Mouse (Mus musculus) embryonic facial prominence, embryonic 14.5 days (tissue): ENCODE data around the gene Olfr305. TPM values are rescaled to one million over a fixed set of nuclear protein-coding genes. Genes with fewer than 3 reads are reported as not detected.
"Not testable (repeated sequence)": the region's sequence is repeated elsewhere in the genome, so short reads cannot be mapped to it uniquely, and the experiment has no call there.

ENCODE experiments used
- ATAC-seq: fragments of 200-750 bp; cut with Nextera tagmentation; 2 replicates; pipeline ENCODE4 v1.8.0; 2017; ENCODE audit warnings: low read depth, moderate number of reproducible peaks, moderate TSS enrichment
- DNase-seq: peaks from one replicate; pipeline ENCODE4 v3.0.0-alpha.2; 2015; ENCODE audit warnings: low spot score
- H3K27ac ChIP-seq: fragments of 300-500 bp; sonication (generic); replicated peaks from 2 replicates; pipeline ENCODE4 v1.5.1; 2014; ENCODE audit warnings: low read depth, mild to moderate bottlenecking, low read length, moderate library complexity
- H3K27me3 ChIP-seq: fragments of 300-500 bp; sonication (generic); replicated peaks from 2 replicates; pipeline ENCODE4 v1.6.1; 2014; ENCODE audit warnings: low read length; ENCODE audit not compliant: control insufficient read depth, insufficient read depth
- H3K36me3 ChIP-seq: fragments of 300-500 bp; sonication (generic); 2 replicates; pipeline ENCODE4 v1.6.1; 2014; ENCODE audit warnings: low read length, mixed read lengths; ENCODE audit not compliant: control insufficient read depth, insufficient read depth
- H3K4me1 ChIP-seq: fragments of 300-500 bp; sonication (generic); 2 replicates; pipeline ENCODE4 v1.6.1; 2014; ENCODE audit warnings: antibody characterized with exemption, low read length; ENCODE audit not compliant: control insufficient read depth, insufficient read depth
- H3K4me2 ChIP-seq: fragments of 300-500 bp; sonication (generic); 2 replicates; pipeline ENCODE4 v1.6.1; 2014; ENCODE audit warnings: low read depth, mild to moderate bottlenecking, low read length, moderate library complexity, mixed read lengths
- H3K4me3 ChIP-seq: fragments of 300-500 bp; sonication (generic); 2 replicates; pipeline ENCODE4 v1.5.1; 2014; ENCODE audit warnings: low read depth, mild to moderate bottlenecking, low read length
- H3K9ac ChIP-seq: fragments of 300-500 bp; sonication (generic); 2 replicates; pipeline ENCODE4 v1.6.1; 2014; ENCODE audit warnings: low read depth, mild to moderate bottlenecking, low read length, moderate library complexity, mixed read lengths
- H3K9me3 ChIP-seq: fragments of 300-500 bp; sonication (generic); 2 replicates; pipeline ENCODE4 v1.6.1; 2016; ENCODE audit warnings: low read length; ENCODE audit not compliant: control insufficient read depth
- WGBS: fragments of 180-500 bp; shearing (Covaris S2); extraction: QIAGEN DNeasy Blood & Tissue Kit; methylation state at CpG from one replicate; pipeline ENCODE4 v1.1.7; 2014; 5-methylcytosine and 5-hydroxymethylcytosine counted together
- polyA plus RNA-seq: library from polyadenylated mRNA; unstranded; fragments of >200 nt; fragmentation: Nextera tagmentation; extraction: Ambion mirVana; gene quantifications from 2 replicates; pipeline ENCODE4 v1.2.1, GENCODE M21; 2014

Gene Olfr305
- polyA plus RNA-seq: not detected in 2 replicates

GRCm38 (mm10) chr7:86366828-86367227, at the start of gene Olfr305:
Gene Olfr305, minus strand, starts transcription at chr7:86366928.
- Histone ChIP-seq H3K4me2 (no peak within 1 kb of the TSS), H3K4me1 (no peaks in the 10 kb centered on the region), H3K27me3 (no peaks in the 10 kb centered on the region), H3K9ac (no peak within 1 kb of the TSS), H3K27ac (no peak within 1 kb of the TSS), H3K36me3 (no peaks in the 10 kb centered on the region), H3K4me3 (no peak within 1 kb of the TSS), H3K9me3 (no peaks in the 10 kb centered on the region)
- ATAC-seq: no peak
- WGBS: 78% methylated on average over 1 of the region's 1 CpGs
- no peak for DNase-seq

- H3K27ac ChIP-seq: no peak within 1 kb of the TSS
- H3K27me3 ChIP-seq: no peaks in the 10 kb centered on the region
- no peak for ATAC-seq
- WGBS: 84% methylated on average over 2 of the region's 2 CpGs
- no peaks in the 10 kb centered on the region for H3K36me3 ChIP-seq
- no peaks in the 10 kb centered on the region for H3K9me3 ChIP-seq
- H3K4me2 ChIP-seq: no peak within 1 kb of the TSS
- no peak within 1 kb of the TSS for H3K9ac ChIP-seq
- H3K4me3 ChIP-seq: no peak within 1 kb of the TSS
- no peak for DNase-seq
- H3K4me1 ChIP-seq: no peaks in the 10 kb centered on the region
These were observed 36.8 kb upstream of the Olfr305 start, which contains the start of gene Olfr301 for GRCm38 (mm10) chr7:86403546-86403945. Gene Olfr301, plus strand, starts transcription at chr7:86403846.

- H3K9me3 ChIP-seq: no peaks in the 10 kb centered on the region
- no peaks in the 10 kb centered on the region for H3K36me3 ChIP-seq
- H3K27me3 ChIP-seq: no peaks in the 10 kb centered on the region
- DNase-seq (no peak), ATAC-seq (no peak)
- H3K27ac ChIP-seq: no peak within 1 kb of the TSS
- no peak within 1 kb of the TSS for H3K4me3 ChIP-seq
- H3K4me2 ChIP-seq: no peak within 1 kb of the TSS
- no peaks in the 10 kb centered on the region for H3K4me1 ChIP-seq
- no peak within 1 kb of the TSS for H3K9ac ChIP-seq
These were observed 31.0 kb upstream of the Olfr305 start, which contains the start of gene Olfr303 for GRCm38 (mm10) chr7:86397689-86398088. Gene Olfr303, minus strand, starts transcription at chr7:86397789.

- WGBS: 60% methylated on average over 1 of the region's 1 CpGs
- H3K27me3 ChIP-seq: no peaks in the 10 kb centered on the region
- H3K4me3 ChIP-seq: no peak within 1 kb of the TSS
- no peaks in the 10 kb centered on the region for H3K9me3 ChIP-seq
- no peak within 1 kb of the TSS for H3K27ac ChIP-seq
- no peak within 1 kb of the TSS for H3K9ac ChIP-seq
- ATAC-seq (no peak), DNase-seq (no peak)
- H3K4me2 ChIP-seq: no peak within 1 kb of the TSS
- no peaks in the 10 kb centered on the region for H3K4me1 ChIP-seq
- no peaks in the 10 kb centered on the region for H3K36me3 ChIP-seq
These were observed 19.8 kb upstream of the Olfr305 start, which contains the start of gene Olfr304 for GRCm38 (mm10) chr7:86386558-86386957. Gene Olfr304, minus strand, starts transcription at chr7:86386658.

- no peak overlapping the region for H3K9ac ChIP-seq
- no peak for ATAC-seq
- no peak overlapping the region for H3K4me3 ChIP-seq
- 65% methylated on average over 3 of the region's 3 CpGs for WGBS
- no peaks in the 10 kb centered on the region for H3K27me3 ChIP-seq
- no peak overlapping the region for H3K4me2 ChIP-seq
- no peak overlapping the region for H3K27ac ChIP-seq
- H3K4me1 ChIP-seq: no peaks in the 10 kb centered on the region
- H3K9me3 ChIP-seq: no peaks in the 10 kb centered on the region
- DNase-seq: peak; percentile 0
- no peaks in the 10 kb centered on the region for H3K36me3 ChIP-seq
These were observed 19.0 kb upstream of the Olfr305 start for GRCm38 (mm10) chr7:86385769-86386168.

GRCm38 (mm10) chr7:86346296-86346695, 20.4 kb downstream of the Olfr305 start:
- 89% methylated on average over 9 of the region's 9 CpGs for WGBS
- H3K4me1 ChIP-seq, H3K36me3 ChIP-seq, H3K27ac ChIP-seq, H3K27me3 ChIP-seq, H3K9me3 ChIP-seq, H3K4me3 ChIP-seq, H3K4me2 ChIP-seq, DNase-seq, H3K9ac ChIP-seq, ATAC-seq: not testable (repeated sequence)

- Histone ChIP-seq H3K9me3 (no peaks in the 10 kb centered on the region), H3K4me1 (no peaks in the 10 kb centered on the region), H3K4me2 (no peak overlapping the region), H3K9ac (no peak overlapping the region), H3K27ac (no peak overlapping the region), H3K4me3 (no peak overlapping the region), H3K27me3 (no peaks in the 10 kb centered on the region), H3K36me3 (no peaks in the 10 kb centered on the region)
- ATAC-seq (no peak), DNase-seq (no peak)
- WGBS: 68% methylated on average over 3 of the region's 3 CpGs
These were observed 22.5 kb downstream of the Olfr305 start for GRCm38 (mm10) chr7:86344253-86344652.

- ATAC-seq: no peak
- Histone ChIP-seq H3K4me3 (no peak overlapping the region), H3K4me2 (no peak overlapping the region), H3K4me1 (no peaks in the 10 kb centered on the region), H3K9me3 (no peaks in the 10 kb centered on the region), H3K9ac (no peak overlapping the region), H3K36me3 (no peaks in the 10 kb centered on the region), H3K27ac (no peak overlapping the region), H3K27me3 (no peaks in the 10 kb centered on the region)
- no peak for DNase-seq
- 75% methylated on average over 14 of the region's 14 CpGs for WGBS
These were observed 23.7 kb downstream of the Olfr305 start for GRCm38 (mm10) chr7:86342881-86343565.

GRCm38 (mm10) chr7:86337486-86337885, 29.2 kb downstream of the Olfr305 start, which contains the start of gene Olfr307:
Gene Olfr307, minus strand, starts transcription at chr7:86337586.
- Histone ChIP-seq H3K27me3 (no peaks in the 10 kb centered on the region), H3K27ac (no peak within 1 kb of the TSS), H3K36me3 (no peaks in the 10 kb centered on the region), H3K4me1 (no peaks in the 10 kb centered on the region), H3K4me3 (no peak within 1 kb of the TSS), H3K4me2 (no peak within 1 kb of the TSS), H3K9me3 (no peaks in the 10 kb centered on the region), H3K9ac (no peak within 1 kb of the TSS)
- 77% methylated on average over 1 of the region's 1 CpGs for WGBS
- ATAC-seq: no peak
- no peak for DNase-seq
